Comparison of ENCODE assay signal across 11 mouse cellular contexts in the genomic region with DNA sequence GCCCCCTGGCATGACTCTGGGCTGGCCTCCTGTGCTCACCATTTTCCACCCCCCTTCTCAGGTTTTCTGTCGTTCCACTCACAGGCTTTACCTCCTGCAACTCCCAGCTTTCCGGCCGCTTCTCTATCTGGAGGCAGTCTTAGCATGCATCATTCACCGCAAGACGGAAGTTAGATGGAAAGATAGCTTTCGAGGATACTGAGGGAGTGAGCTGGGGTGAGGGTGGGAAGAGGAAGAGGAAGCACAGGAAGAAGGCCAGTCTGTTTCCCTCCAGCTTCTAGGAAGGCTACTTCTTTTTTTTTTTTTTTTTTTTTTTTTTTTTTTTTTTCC. TPM values are rescaled to one million over a fixed set of nuclear protein-coding genes. Genes with fewer than 3 reads are reported as not detected.
A peak's percentile ranks its signal among the peaks of the same experiment; 100 is the strongest.
DNase-seq lines count a peak whose midpoint lies in the region; ATAC-seq lines count a peak whose summit lies in the region.
"Had no signal": no experiment of that assay in that cellular context is flagged by ENCODE, and none has a peak within 500 bp of the region (broad histone marks: within the 10 kb centered on the region; RNA-seq: fewer than 3 reads in every experiment).

No protein-coding gene starts in this region.

- no peaks in the 10 kb centered on the region for H3K9me3 ChIP-seq in heart, embryonic 16.5 days (replicated peaks; ENCODE audit: control insufficient read depth, low read length)
- H3K9me3 ChIP-seq in embryonic facial prominence, embryonic 10.5 days, result no peaks in the 10 kb centered on the region
- H3K9me3 ChIP-seq in hindbrain, embryonic 14.5 days (ENCODE audit: control insufficient read depth, low read length), result no peaks in the 10 kb centered on the region
- H3K9me3 ChIP-seq: heart, embryonic 10.5 days had no signal

- no peak overlapping the region for H3K9ac ChIP-seq in heart, embryonic 16.5 days (ENCODE audit: low read length)
- peak overlapping the region; percentile 32 for H3K9ac ChIP-seq in hindbrain, embryonic 14.5 days

- peak overlapping the region; percentile 41; the same call in 1 of the 2 replicates for H3K27ac ChIP-seq in heart, embryonic 16.5 days (ENCODE audit: low read length)
- H3K27ac ChIP-seq in embryonic facial prominence, embryonic 10.5 days (replicated peaks), result peak overlapping the region; percentile 84
- peak overlapping the region; percentile 50; the same call in 1 of the 2 replicates for H3K27ac ChIP-seq in hindbrain, embryonic 14.5 days
- H3K27ac ChIP-seq: macrophage had no signal

- H3K4me1 ChIP-seq in heart, embryonic 16.5 days (ENCODE audit: control insufficient read depth, insufficient read depth, low read length), result peaks cover 3% of the 10 kb centered on the region; the same call in 1 of the 2 replicates
- H3K4me1 ChIP-seq in embryonic facial prominence, embryonic 10.5 days, result peaks cover 34% of the 10 kb centered on the region
- H3K4me1 ChIP-seq in hindbrain, embryonic 14.5 days (replicated peaks; ENCODE audit: control insufficient read depth, insufficient read depth, low read length), result peaks cover 11% of the 10 kb centered on the region

- no peak for ATAC-seq in heart, embryonic 16.5 days (replicated peaks; ENCODE audit: extremely low read depth, insufficient read depth, low FRiP score)
- ATAC-seq in hindbrain, embryonic 14.5 days (ENCODE audit: low FRiP score), result no peak

- no peak for DNase-seq in heart, postnatal 36 days
- no peak for DNase-seq in embryonic facial prominence, embryonic 10.5 days (ENCODE audit: low spot score)
- no peak for DNase-seq in hindbrain, embryonic 14.5 days (ENCODE audit: low spot score)
- DNase-seq in neural tube, embryonic 10.5 days (ENCODE audit: extremely low spot score, low spot score), result peak; percentile 21
- no peak for DNase-seq in thymus, adult 18-20 months
- no peak for DNase-seq in cerebellum, adult 18-20 months
- DNase-seq: thymus, postnatal 14 days had no signal

- peaks cover 3% of the 10 kb centered on the region; the same call in 1 of the 2 replicates for H3K36me3 ChIP-seq in heart, embryonic 16.5 days (ENCODE audit: control insufficient read depth, insufficient read depth)
- H3K36me3 ChIP-seq in embryonic facial prominence, embryonic 10.5 days (replicated peaks), result no peaks in the 10 kb centered on the region
- no peaks in the 10 kb centered on the region for H3K36me3 ChIP-seq in hindbrain, embryonic 14.5 days (replicated peaks; ENCODE audit: control insufficient read depth, insufficient read depth)

- peak overlapping the region; percentile 17; the same call in 1 of the 2 replicates for H3K4me2 ChIP-seq in heart, embryonic 16.5 days (ENCODE audit: low read depth, low read length)
- H3K4me2 ChIP-seq in hindbrain, embryonic 14.5 days (replicated peaks), result 0 out of 2 replicates have a peak overlapping the region, but pooled peaks have one; percentile 9

- intact Hi-C loops in heart, postnatal 36 days (cut with DNase I), result no loop called here

- H3K27me3 ChIP-seq in heart, embryonic 16.5 days (ENCODE audit: control insufficient read depth, insufficient read depth, low read length), result no peaks in the 10 kb centered on the region
- H3K27me3 ChIP-seq in embryonic facial prominence, embryonic 10.5 days (replicated peaks; ENCODE audit: low read depth, poor library complexity, severe bottlenecking), result no peaks in the 10 kb centered on the region
- H3K27me3 ChIP-seq in hindbrain, embryonic 14.5 days (ENCODE audit: control insufficient read depth, insufficient read depth, low read length), result no peaks in the 10 kb centered on the region

- whole genome bisulfite sequencing in heart, embryonic 16.5 days, result 17% methylated on average over 6 of the region's 6 CpGs
- WGBS in embryonic facial prominence, embryonic 10.5 days, result 42% methylated on average over 6 of the region's 6 CpGs
- WGBS in hindbrain, embryonic 14.5 days, result 66% methylated on average over 6 of the region's 6 CpGs

- no peak overlapping the region for H3K4me3 ChIP-seq in heart, embryonic 16.5 days (ENCODE audit: low read length)
- peak overlapping the region; percentile 26; the same call in 1 of the 2 replicates for H3K4me3 ChIP-seq in embryonic facial prominence, embryonic 10.5 days
- H3K4me3 ChIP-seq in hindbrain, embryonic 14.5 days (replicated peaks; ENCODE audit: low read length), result no peak overlapping the region; the same call in 1 of the 2 replicates

RNA-seq across cellular contexts. Expression of gene Cmtm5, which starts 0.7 kb away (rescaled TPM):
- 0.86 and 1.3 TPM in 2 replicates for polyA plus RNA-seq in heart, embryonic 16.5 days (2015; fragmentation: Nextera tagmentation; extraction: Ambion mirVana)
- total RNA-seq in heart, postnatal 36 days (2021), result under 1 TPM in 1 of 2 experiments, not detected in 1; 0.46 TPM
- 2.2 and 2.7 TPM in 2 replicates for polyA plus RNA-seq in embryonic facial prominence, embryonic 10.5 days (2016; fragmentation: Nextera tagmentation; extraction: Ambion mirVana)
- 11.3 and 11.4 TPM in 2 replicates for polyA plus RNA-seq in hindbrain, embryonic 14.5 days (2014; fragmentation: Nextera tagmentation; extraction: Ambion mirVana)
- total RNA-seq: ES-E14 had no signal
- polyA plus RNA-seq: macrophage had no signal

RNA-seq across cellular contexts. Expression of gene Il25, which starts 4.3 kb away (rescaled TPM):
- not detected in 2 replicates for polyA plus RNA-seq in heart, embryonic 16.5 days (2015; fragmentation: Nextera tagmentation; extraction: Ambion mirVana)
- not detected for total RNA-seq in heart, postnatal 36 days (2021)
- 0.14 TPM in 1 of 2 replicates, not detected in the other for polyA plus RNA-seq in embryonic facial prominence, embryonic 10.5 days (2016; fragmentation: Nextera tagmentation; extraction: Ambion mirVana)
- 0.72 and 0.74 TPM in 2 replicates for polyA plus RNA-seq in hindbrain, embryonic 14.5 days (2014; fragmentation: Nextera tagmentation; extraction: Ambion mirVana)
- polyA plus RNA-seq: heart, embryonic 10.5 days; macrophage had no signal

RNA-seq across cellular contexts. Expression of gene Efs, which starts 10.9 kb away (rescaled TPM):
- polyA plus RNA-seq in heart, embryonic 16.5 days (2015; fragmentation: Nextera tagmentation; extraction: Ambion mirVana), result 13.4 and 14.4 TPM in 2 replicates
- total RNA-seq in heart, postnatal 36 days (2021), result 1 to 10 TPM; 2.5 to 2.8 TPM
- polyA plus RNA-seq in embryonic facial prominence, embryonic 10.5 days (2016; fragmentation: Nextera tagmentation; extraction: Ambion mirVana), result 42.4 and 42.9 TPM in 2 replicates
- 15.4 and 15.6 TPM in 2 replicates for polyA plus RNA-seq in hindbrain, embryonic 14.5 days (2014; fragmentation: Nextera tagmentation; extraction: Ambion mirVana)
- polyA plus RNA-seq: macrophage had no signal

RNA-seq across cellular contexts. Expression of gene Slc22a17, which starts 23.9 kb away (rescaled TPM):
- polyA plus RNA-seq in heart, embryonic 16.5 days (2015; fragmentation: Nextera tagmentation; extraction: Ambion mirVana), result 27.2 and 31.9 TPM in 2 replicates
- 1 to 10 TPM; 2.0 to 2.7 TPM for total RNA-seq in heart, postnatal 36 days (2021)
- 41.4 and 45.7 TPM in 2 replicates for polyA plus RNA-seq in embryonic facial prominence, embryonic 10.5 days (2016; fragmentation: Nextera tagmentation; extraction: Ambion mirVana)
- polyA plus RNA-seq in hindbrain, embryonic 14.5 days (2014; fragmentation: Nextera tagmentation; extraction: Ambion mirVana), result 136 and 142 TPM in 2 replicates
- polyA plus RNA-seq: macrophage had no signal

RNA-seq across cellular contexts. Expression of gene Myh6, which starts 29.9 kb away (rescaled TPM):
- polyA plus RNA-seq in heart, embryonic 16.5 days (2015; fragmentation: Nextera tagmentation; extraction: Ambion mirVana), result 2,302 and 2,585 TPM in 2 replicates
- total RNA-seq in heart, postnatal 36 days (2021), result over 10,000 TPM; 23,066 to 24,862 TPM
- 0.26 and 2.0 TPM in 2 replicates for polyA plus RNA-seq in embryonic facial prominence, embryonic 10.5 days (2016; fragmentation: Nextera tagmentation; extraction: Ambion mirVana)
- polyA plus RNA-seq in hindbrain, embryonic 14.5 days (2014; fragmentation: Nextera tagmentation; extraction: Ambion mirVana), result 0.78 and 2.1 TPM in 2 replicates
- polyA plus RNA-seq: macrophage had no signal
